Mouse (Mus musculus) heart, postnatal 0 days (tissue): ENCODE data around the gene Hydin.

Experiments
- CTCF ChIP-seq: IDR thresholded peaks from 2 replicates; pipeline ENCODE4 v1.5.1; 2016; ENCODE audit warnings: antibody characterized with exemption, control low read depth, low read depth
- EP300 ChIP-seq: IDR thresholded peaks from 2 replicates; pipeline ENCODE4 v1.6.1; 2016; ENCODE audit warnings: antibody characterized with exemption, low read depth

DNA sequence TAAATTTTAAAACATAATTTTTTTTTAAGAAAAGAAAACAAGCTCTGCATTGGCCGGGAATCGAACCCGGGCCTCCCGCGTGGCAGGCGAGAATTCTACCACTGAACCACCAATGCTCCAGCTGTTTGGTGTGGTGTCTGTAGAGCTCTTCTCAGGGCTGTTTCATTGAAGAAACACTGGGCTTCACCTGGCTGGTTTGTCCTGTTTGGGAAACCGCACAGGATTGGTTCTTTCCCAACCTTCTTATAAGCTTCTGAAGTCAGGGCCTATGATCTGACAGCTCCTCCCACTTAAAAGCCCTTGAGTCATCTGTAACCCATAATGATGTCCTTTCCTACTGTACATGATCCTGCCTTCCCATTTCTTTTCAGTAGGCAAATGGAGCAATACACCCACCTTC lies 364.4 kb downstream of the Hydin start:
- TF ChIP-seq CTCF, result no peak
- TF ChIP-seq EP300, result no peak
